Mouse (Mus musculus) natural killer cell, adult 2 months (primary cell): ENCODE results near the gene Nup214.

Experiments
- DNase-seq, 2 experiments: peaks; one replicate each; pipeline ENCODE4 v3.0.0; 2022; ENCODE audit warnings: low spot score in 2 of 2

The Nup214 gene

GRCm38 (mm10) chr2:32102944-32103343, 128.7 kb downstream of the Nup214 start:
- no peak for DNase-seq

DNA sequence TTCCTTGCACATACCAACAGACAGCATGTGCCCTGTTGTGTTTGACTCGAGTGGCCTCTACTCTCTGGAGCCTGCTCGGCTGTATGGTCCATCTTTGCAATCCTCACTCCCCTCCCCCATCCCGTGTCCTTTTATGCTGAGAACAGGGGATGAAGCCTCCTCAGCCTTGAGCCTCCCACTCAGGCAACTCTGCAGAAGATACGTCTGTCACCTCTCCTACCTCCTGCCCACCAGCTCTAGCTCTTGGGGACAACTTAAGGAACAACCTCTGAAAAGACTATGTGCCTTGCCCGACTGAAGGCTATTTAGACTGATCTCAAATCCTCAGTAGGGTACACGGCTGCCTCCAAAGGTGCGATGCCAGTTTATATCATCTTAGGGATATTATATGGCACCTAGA, 129.3 kb downstream of the Nup214 start:
- DNase-seq, result no peak
